Mouse (Mus musculus) mouse embryonic stem cell (cell line): Measurements from ENCODE around the gene Ldhd.

Experiments used
- in situ Hi-C, 2 experiments: fragments of 300-500 bp; cut with MboI; formaldehyde crosslinking; loops; 1 replicate in 1 of 2; 3 replicates in 1 of 2; pipeline ENCODE4 v1.14.3; 2019 to 2020; ENCODE audit warnings: low sequenced_read_pairs in 2 of 2, low pct_unique_long_range_greater_than_20kb in 1 of 2, mixed read lengths in 1 of 2; ENCODE audit not compliant: unreplicated experiment in 1 of 2

Gene Ldhd

DNA sequence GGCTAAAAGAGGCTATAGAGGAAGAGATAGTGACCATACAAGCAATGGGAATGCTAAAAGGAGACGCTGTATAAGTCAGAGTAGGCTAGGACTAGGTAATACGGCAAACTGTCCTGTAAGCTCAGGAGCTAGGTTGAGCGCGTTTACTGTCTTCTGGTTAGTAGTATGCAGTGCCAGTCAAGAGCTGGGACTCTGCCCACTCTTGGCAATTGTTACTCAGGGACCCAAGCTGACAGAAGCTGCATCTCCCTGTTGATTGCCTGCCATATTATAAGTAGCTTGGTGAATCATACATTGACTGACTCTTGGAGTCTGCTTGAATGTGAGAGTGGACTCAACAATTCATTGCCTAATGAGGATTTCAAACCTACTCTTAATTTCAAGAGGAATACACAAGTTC, 28.1 kb downstream of the Ldhd start:
- in situ Hi-C loops = no loop called here

DNA sequence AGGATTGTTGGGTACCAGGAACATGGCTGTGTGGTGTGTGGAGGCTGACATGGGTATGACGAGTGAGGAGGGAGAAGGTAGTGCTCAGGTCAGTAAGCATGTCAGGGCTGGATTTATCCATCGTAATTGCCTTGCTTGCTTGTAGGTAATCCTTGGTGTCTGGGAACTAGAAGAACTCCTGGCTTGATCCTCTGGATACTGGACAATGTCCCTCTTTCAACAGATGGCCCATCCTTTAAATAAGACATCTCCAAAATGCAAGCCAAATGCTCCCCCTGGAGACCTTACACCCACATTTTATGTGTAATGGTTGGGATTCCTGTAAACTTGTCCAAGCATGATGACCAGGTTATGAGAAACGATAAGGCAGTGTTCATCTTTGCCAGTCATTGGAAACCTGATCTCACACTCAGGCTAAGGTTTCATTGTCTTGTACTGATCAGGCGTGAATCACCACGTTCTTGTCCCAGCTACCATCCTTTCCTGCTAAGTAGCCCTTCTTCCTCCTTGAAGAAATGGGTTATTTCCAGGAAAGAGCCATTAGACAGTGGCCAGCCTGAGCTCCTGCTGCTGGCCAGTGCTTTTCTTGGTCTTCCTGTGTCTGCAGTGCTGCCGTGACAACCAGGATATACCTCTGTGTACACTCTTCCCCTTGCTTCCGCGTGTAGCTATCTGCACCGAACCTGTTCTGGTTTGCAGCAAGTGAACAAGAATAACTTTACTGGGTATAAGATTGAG, 30.3 kb downstream of the Ldhd start:
- in situ Hi-C loops = no loop called here

DNA sequence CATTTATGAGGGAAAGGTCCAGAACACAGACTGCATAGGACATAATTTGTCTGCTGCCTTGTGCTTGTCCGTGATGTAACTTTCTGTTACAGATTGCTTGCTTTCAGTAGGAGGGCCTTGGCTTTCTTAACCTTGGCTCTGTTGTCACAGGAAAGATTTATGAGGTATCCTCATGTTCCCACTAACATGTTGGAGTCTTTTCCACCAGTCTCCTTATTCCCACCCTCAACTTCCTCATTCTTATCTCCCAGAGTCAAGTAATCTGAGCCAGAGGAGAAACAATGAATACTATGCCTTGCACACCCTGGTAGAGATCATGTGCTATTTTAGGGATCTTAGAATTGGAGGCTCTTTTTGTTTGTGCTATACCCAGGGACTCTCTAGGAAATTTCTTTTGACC, 32.9 kb downstream of the Ldhd start:
- in situ Hi-C loops = no loop called here

DNA sequence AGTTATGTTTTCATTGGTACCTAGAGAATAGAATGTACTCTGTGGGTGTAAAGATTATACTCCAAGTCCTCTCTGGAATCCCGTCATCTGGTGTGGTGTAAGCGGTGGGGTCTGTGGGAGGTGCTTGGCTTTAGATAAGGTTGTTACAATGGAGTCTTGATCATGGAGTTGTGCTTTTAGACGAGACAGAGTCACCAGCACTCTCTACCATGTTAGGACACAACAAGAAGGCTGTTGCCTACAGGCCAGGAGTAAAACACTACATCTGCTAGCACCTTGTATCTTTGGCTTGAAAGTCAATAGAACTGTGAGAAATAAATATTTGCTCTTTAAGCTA, 33.7 kb downstream of the Ldhd start:
- in situ Hi-C loops = no loop called here

DNA sequence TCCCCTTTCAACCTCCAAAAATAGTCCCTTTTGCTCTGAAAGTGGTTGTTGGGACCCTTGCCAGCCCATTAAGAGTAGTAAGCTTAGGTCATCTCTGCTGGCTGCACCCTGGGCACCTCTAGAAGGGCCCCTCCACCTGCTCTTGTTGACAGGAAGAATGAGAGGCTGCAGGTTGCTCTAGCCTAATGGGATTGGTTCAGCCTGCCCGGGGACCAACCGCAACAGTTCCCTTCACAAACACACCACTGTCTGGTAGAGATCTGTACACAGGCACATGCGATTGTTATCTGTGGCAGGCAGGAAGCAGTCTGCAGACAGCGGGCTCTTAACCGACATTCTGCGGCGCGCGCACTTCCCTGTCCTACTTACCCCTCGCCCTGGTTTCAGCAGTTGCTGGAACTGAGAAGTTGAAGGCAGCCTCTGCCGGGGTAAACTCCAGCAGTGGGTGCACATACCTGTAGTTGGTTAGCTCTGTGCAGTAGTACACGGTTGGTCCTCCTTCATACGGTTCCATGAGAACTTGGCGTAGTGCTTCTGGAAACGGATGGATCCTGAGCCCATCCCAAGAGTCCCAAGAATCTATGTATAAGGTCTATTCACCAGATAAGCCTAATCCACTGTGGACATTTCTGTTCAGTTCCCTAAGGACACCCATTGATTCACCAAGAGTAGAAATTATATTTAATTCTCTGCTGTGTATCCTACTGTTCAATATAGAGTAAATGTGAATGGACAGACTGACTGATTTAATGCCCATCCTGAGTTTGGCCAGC, 34.3 kb downstream of the Ldhd start:
- in situ Hi-C loops = no loop called here

DNA sequence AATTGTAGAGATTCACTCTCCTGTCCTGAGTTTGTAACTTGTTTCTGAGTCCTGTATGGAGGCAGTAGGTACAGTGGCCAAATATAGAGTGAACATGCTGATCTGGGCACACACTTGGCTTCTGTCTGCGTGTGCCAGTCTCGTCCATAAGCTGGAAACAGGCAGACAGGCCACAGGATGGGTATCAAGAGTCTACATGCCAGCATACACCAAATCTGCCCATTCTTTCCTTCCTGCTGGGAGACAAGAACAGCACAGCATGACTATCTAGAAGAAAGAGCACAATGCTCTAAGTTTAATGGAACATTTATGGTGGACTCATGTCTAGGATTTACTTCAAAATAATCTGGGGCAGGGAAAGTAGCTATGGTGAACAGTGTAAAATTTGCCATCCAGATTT, 35.2 kb downstream of the Ldhd start:
- in situ Hi-C loops = no loop called here

DNA sequence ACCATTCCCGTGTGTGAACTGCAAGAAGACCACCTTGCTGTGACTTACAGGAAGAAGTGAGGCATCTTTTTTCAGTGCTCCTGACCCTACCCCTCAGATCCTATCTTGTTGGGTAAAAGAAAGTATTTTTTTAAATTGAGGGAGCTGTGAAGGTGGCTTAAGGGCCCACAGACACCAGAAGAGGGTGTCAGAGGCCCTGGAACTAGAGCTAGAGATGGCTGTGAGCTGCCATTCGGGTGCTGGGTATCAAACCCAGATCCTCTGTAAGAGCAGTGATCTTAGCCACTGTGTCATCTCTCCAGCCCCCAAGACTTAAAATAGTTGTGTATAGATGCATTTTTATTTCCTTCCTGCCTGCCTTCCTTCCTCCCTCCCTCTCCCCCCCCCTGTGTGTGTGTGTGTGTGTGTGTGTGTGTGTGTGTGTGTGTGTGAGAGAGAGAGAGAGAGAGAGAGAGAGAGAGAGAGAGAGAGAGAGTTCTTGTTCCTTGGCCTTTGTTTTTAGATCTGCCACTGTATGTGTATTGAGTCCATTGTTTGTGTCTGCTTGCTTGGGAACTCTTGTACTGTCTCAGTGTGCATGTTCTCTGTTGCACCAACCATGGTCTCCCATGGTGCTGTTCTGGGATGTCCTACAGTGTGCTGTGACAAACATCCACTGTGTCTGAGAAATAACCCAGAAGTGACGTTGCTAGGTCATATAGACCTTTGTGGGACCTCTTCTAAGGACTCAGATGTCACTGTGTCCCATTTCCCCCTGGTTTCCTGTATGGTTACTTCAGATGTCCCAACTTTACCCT, 35.9 kb downstream of the Ldhd start:
- in situ Hi-C loops = no loop called here

DNA sequence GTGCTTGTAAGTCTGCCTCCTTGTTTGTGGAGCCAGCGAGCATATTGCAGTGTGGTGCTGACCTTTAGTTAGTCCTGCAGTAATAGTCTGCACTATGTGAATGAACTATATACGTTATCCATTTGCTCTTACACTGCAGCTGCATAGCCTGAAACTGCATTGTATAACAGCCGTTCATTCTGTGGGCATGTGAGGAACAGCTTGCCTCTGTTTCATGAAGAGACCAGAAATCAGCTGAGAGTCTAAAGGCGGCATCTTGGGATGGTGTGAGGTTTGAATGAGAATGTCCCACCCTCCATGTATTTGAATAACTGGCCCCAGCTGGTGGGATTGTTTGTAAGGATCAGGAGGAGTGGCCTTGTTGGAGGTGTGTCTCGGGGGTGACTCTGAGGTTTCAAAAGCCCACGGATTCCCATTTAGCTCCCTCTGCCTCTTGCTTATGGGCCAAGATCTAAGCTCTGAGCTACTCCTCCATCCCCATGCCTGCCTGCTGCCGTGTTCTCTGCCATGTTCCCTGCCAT, 37.7 kb downstream of the Ldhd start:
- in situ Hi-C loops = no loop called here

DNA sequence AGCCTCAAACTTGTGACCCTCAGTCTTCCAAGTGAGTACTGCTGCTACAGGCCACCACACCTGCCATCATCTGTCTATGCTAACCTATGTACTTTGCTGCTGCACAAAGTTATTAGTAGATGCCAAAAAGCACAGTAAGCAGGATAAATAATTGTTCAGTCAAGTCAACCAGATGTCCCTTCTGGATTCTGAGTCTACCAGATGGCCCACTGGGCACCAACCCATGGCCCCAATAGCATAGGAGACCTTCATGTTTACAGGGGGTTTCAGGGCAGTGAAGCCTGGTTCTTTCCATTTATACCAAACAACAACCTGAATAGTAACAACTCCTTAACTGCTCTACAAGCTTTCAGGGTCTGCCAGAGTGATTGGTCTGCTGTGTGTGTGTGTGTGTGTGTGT, 39.0 kb downstream of the Ldhd start:
- in situ Hi-C loops = no loop called here

DNA sequence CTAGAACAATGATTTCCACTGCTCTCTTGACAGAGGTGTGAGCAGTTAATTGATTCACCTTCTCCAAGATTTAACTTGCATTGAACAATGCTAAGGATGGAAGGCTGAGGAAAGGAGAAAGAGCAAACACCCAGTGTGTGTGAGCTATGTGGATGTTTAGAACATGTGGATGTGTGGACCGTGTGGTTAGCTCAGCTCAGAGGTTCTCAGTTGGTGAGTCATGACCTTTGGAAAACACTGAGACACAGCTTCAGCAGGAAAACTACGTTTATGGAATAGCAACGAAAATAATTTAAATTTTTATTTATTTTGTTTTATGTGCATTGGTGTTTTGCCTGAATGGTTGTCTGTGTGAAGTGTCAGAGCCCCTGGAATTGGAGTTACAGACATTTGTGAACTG, 40.0 kb downstream of the Ldhd start:
- in situ Hi-C loops = no loop called here

DNA sequence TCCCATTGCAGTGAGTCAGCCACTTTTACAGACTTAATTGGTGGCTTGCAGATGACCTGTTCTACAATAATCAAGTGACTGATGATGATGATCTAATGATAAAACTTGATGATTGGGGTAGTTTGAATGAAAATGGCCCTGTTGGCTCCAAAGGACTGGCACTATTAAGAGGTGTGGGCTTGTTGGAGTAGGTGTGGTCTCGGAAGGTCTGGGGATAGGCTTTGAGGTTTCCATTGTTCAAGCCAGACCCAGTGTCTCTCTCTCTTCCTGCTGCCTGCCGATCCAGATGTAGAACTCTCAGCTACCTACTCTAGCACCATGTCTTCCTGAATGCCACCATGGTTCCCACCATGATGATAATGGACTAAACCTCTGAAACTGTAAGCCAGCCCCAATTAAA, 41.8 kb downstream of the Ldhd start:
- in situ Hi-C loops = no loop called here

DNA sequence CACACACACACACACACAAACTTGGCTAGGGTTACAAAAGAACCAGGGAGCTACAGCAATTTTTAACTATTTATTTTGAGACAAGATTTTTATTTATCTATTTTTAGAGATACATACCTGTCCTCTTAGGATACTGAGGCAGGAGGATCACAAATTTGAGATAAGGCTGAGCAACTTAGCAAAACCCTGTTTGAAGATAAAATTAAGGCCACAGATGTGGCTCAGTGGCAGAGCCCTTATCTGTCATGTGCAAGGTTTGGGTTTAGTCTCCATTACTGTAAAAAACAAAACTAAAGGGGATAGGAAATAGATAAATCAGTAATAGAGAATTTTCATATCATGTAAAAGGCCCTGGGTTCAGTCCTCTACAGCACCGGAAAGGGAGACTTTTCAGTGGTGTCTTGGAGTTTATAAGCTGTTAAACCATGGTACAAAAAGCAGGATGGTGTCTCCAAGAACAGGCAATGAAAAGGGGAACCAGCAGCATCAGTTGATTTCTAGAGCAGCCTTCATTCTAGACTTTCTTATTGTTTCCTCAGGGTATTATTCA, 42.6 kb downstream of the Ldhd start:
- in situ Hi-C loops = no loop called here

DNA sequence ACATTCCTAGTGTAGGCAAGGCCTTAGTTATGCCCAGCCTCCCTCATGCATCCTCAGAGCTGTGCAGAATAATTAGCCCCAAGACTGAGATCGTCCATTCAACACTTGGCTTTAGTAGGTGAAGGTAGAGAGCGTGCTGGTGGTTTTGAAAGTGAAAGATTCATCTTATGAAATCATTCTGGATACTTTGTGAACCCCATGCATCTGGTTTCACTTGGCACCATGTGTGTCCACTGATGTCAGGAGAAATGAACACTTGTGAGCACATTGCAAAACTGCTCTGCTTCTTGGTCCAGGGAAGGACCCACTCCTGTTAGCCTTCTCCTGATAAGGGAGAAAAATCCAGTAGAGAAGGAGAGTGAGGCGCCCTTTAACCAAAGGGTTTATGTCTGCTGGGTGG, 45.2 kb downstream of the Ldhd start:
- in situ Hi-C loops = no loop called here

DNA sequence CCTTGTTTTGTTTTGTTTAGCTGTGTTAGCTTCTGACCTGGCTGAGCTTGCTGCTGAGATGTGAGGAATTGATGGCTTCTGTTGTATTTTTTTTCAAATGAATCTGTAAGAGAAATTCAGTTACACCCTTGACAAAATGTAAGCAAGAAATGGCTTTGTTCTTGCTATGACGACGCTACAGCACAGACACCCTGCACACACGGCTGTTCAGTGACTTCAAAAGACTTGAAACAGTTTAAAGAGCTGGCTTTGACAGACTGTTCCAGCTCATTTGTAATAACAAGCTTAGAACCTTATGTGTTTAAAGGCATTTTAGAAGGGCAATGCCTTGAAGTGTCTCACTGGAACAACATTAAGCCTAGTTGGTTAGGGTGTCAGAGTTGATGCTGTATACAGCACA, 47.8 kb downstream of the Ldhd start:
- in situ Hi-C loops = no loop called here

DNA sequence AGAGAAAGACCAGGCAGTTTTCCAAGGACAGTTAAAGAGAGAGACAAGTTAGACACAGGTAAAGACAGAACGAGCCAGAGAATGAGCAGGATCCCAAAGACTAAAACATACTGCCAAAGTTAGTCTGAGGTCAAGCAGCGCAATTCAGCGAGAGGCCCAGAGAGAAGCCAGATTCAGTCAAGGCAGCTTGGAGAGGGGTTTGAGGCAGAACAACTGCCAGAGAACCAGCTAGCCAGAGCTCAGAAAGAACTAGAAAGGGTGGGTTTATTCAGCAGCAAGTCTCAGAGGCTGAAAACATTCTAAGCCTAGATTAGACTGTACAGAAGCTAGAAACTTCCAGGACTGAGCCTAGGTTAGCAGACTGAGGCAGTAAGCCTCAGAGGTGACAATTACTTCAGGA, 49.9 kb downstream of the Ldhd start:
- in situ Hi-C loops = no loop called here

DNA sequence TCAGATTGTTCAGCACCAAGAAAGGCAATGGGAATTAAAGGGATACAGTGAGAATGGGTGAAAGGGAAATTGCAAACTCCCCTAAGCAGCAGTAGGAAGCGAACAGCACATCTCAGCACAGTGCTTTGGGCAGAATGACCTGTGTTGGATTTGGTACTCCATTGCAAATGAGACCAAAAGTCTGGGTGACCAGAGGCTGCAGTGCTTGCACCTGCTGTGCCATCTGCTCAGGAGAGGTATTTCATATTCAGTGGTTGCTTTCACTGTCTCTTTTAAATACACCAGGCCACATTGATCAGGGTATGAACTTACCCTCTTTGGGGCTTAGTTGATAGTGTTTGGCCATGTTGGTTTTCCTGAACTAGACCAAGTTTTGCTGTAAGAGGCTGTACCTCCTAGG, 50.9 kb downstream of the Ldhd start:
- in situ Hi-C loops = no loop called here

DNA sequence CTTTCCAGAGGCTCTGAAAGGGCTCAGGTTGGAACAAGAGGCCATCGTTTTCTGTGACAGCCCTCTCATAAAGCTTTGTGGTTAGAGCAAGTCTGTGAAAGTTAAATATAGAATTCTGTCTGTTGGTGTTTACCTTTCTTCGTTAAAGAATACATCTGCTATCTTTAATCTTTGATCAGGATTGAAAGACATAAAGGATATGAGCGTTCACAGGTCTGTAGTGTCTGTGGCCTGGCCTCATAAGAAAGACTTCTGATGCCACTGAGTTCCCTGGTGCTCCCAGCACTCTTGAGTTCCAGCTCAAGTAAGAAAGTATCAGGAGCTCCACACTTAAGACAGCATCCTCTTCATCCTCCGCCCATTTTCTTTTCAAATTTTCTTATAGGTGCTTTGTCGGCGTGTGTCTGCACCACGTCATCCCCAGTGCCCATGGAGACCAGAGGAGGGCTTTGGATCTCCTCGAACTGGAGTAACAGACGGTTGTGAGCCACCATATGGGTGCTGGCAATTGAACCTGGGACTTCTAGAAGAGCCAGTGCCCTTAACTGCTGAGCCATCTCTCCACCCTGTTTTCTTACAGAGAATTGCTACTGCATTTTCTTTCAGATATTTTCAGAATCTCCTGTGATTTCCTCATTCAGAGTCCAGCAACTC, 52.2 kb downstream of the Ldhd start:
- in situ Hi-C loops = no loop called here

DNA sequence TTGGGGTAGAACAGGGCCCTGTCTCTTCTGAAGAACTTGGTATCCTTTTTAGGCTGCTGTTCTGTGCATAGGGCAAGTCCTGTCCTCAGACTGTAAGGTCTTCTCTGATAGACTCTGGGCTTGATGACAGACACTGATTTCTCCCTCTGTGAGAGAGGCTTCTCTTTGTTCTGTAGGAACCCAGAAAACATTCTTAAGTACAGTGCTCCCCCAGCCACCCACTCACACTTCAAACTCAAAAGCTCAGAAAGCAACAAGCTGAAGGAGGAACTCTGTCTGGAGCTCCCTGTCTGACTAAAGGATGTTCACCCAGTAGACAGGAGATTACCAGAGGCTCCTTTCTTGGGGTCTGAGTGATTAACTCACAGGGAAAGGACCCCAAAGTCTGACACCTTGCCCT, 53.7 kb downstream of the Ldhd start:
- in situ Hi-C loops = no loop called here

DNA sequence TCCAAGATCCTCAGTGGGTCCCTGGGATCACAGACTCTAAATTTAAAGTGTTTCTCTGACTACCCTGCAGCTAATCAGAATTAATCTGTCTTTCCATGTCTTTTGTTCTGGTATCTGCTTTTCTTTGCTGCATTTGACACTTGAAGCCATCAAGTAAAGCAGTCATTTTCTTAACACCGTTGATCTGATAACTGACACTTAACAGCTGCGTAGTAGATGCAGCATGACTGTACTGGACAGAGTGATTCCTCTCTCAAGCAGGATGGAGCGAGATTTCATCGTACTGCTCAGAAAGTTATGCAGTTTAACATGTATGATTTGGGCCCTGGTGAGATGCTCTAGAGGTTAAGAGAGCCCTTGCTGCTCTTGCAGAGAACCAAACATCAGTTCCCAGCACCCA, 54.7 kb downstream of the Ldhd start:
- in situ Hi-C loops = no loop called here
